Mouse (Mus musculus) lung, embryonic 16.5 days (tissue): ENCODE data around the gene Ahctf1. TPM values are rescaled to one million over a fixed set of nuclear protein-coding genes. Genes with fewer than 3 reads are reported as not detected.

Experiments
- ATAC-seq: fragments of 200-750 bp; cut with Nextera tagmentation; 2 replicates; pipeline ENCODE4 v1.8.0; 2017; ENCODE audit warnings: low read depth, mild to moderate bottlenecking, moderate library complexity
- H3K27ac ChIP-seq: fragments of 300-500 bp; sonication (generic); 2 replicates; pipeline ENCODE4 v1.5.1; 2014; ENCODE audit warnings: mild to moderate bottlenecking, control low read depth, low read length
- H3K27me3 ChIP-seq: fragments of 300-500 bp; sonication (generic); 2 replicates; pipeline ENCODE4 v1.6.1; 2014; ENCODE audit warnings: low read depth, low read length, mixed read lengths; ENCODE audit not compliant: control insufficient read depth, insufficient read depth
- H3K36me3 ChIP-seq: fragments of 300-500 bp; sonication (generic); 2 replicates; pipeline ENCODE4 v1.6.1; 2014; ENCODE audit warnings: low read length; ENCODE audit not compliant: control insufficient read depth, insufficient read depth
- H3K4me1 ChIP-seq: fragments of 300-500 bp; sonication (generic); replicated peaks from 2 replicates; pipeline ENCODE4 v1.6.1; 2014; ENCODE audit warnings: low read length, mixed read lengths; ENCODE audit not compliant: control insufficient read depth, insufficient read depth
- H3K4me2 ChIP-seq: fragments of 300-500 bp; sonication (generic); 2 replicates; pipeline ENCODE4 v1.6.1; 2014; ENCODE audit warnings: low read depth, low read length, control low read depth
- H3K4me3 ChIP-seq: fragments of 300-500 bp; sonication (generic); 2 replicates; pipeline ENCODE4 v1.5.1; 2014; ENCODE audit warnings: mild to moderate bottlenecking, low read length, control low read depth
- H3K9ac ChIP-seq: fragments of 300-500 bp; sonication (generic); 2 replicates; pipeline ENCODE4 v1.6.1; 2014; ENCODE audit warnings: low read length, control low read depth
- H3K9me3 ChIP-seq: fragments of 300-500 bp; sonication (generic); 2 replicates; pipeline ENCODE4 v1.6.1; 2016; ENCODE audit warnings: low read length; ENCODE audit not compliant: control insufficient read depth
- WGBS: fragments of 180-500 bp; shearing (Covaris S2); extraction: QIAGEN DNeasy Blood & Tissue Kit; methylation state at CpG from one replicate; pipeline ENCODE4 v1.1.7; 2014; 5-methylcytosine and 5-hydroxymethylcytosine counted together
- polyA plus RNA-seq: library from polyadenylated mRNA; unstranded; fragments of >200 nt; fragmentation: Nextera tagmentation; extraction: Ambion mirVana; gene quantifications from 2 replicates; pipeline ENCODE4 v1.2.1, GENCODE M21; 2015

Ahctf1 gene
- polyA plus RNA-seq, 1 experiment from 2014 or later: 17.7 TPM

DNA sequence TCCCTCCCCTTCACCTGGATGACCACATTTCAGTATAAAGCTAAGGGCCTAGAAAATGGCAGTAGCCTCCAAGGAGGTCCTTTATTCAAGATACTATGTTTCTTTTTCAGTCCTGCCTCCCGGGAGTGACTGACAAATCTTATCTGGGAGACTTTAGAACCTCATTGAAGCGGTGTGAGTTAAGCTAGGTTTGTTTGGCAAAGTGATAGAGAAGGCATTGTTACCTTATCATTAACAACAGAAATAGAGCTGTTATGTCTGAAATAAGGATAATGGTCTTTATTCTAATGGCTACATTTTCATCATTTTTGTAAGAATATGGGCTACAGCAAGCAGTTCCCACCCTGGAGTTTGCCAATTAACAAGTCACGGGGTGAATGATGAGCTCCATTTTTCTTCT, 4.8 kb upstream of the Ahctf1 start:
- ATAC-seq: no peak
- H3K9me3 ChIP-seq: no peaks in the 10 kb centered on the region
- no peak overlapping the region for H3K9ac ChIP-seq
- H3K27ac ChIP-seq: no peak overlapping the region
- peaks cover 5% of the 10 kb centered on the region for H3K4me1 ChIP-seq
- H3K27me3 ChIP-seq: no peaks in the 10 kb centered on the region
- WGBS: 50% methylated on average over 3 of the region's 3 CpGs
- no peak overlapping the region for H3K4me3 ChIP-seq
- no peaks in the 10 kb centered on the region for H3K36me3 ChIP-seq
- no peak overlapping the region for H3K4me2 ChIP-seq

DNA sequence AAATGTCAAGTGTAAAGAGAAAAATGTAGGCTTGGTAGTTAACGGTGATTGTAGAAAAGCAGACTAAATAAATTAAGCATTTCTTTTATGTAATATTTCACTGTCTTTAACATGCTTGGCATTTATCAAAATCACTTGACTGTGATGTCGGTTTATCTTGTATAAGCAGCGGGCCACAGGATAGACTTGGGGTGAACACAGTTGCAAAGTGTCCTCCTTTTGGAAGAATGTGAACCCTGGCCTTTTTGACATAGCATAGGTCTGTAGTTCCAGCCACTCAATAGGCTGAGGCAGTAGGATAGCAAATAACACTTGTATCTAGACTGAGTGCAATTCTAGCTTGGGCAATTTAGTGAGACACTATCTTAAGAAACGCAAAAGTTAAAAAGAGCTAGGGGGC, 4.0 kb upstream of the Ahctf1 start:
- H3K9me3 ChIP-seq: no peaks in the 10 kb centered on the region
- no peak for ATAC-seq
- WGBS: 60% methylated on average over 4 of the region's 4 CpGs
- peaks cover 5% of the 10 kb centered on the region for H3K4me1 ChIP-seq
- H3K9ac ChIP-seq: no peak overlapping the region
- H3K4me2 ChIP-seq: no peak overlapping the region
- H3K4me3 ChIP-seq: no peak overlapping the region
- no peaks in the 10 kb centered on the region for H3K27me3 ChIP-seq
- H3K36me3 ChIP-seq: no peaks in the 10 kb centered on the region
- H3K27ac ChIP-seq: no peak overlapping the region

DNA sequence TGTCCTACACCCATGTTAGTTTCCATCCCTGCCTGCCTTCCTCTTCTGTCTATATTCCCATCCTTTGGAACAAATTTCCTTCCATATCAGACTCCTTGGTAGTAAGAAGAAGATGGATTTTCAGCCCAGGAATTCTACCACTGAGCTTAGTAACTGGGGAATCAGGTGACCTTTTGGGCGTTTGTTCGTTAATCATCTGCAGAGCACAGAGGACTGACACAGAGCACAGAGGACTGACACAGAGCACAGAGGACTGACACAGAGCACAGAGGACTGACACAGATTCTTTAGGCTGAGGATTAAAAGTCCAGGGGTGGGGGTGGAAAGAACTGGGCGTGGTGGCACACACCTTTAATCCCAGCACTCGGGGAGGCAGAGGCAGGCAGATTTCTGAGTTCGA, 2.3 kb upstream of the Ahctf1 start:
- 74% methylated on average over 5 of the region's 5 CpGs for WGBS
- no peaks in the 10 kb centered on the region for H3K27me3 ChIP-seq
- no peak overlapping the region for H3K27ac ChIP-seq

DNA sequence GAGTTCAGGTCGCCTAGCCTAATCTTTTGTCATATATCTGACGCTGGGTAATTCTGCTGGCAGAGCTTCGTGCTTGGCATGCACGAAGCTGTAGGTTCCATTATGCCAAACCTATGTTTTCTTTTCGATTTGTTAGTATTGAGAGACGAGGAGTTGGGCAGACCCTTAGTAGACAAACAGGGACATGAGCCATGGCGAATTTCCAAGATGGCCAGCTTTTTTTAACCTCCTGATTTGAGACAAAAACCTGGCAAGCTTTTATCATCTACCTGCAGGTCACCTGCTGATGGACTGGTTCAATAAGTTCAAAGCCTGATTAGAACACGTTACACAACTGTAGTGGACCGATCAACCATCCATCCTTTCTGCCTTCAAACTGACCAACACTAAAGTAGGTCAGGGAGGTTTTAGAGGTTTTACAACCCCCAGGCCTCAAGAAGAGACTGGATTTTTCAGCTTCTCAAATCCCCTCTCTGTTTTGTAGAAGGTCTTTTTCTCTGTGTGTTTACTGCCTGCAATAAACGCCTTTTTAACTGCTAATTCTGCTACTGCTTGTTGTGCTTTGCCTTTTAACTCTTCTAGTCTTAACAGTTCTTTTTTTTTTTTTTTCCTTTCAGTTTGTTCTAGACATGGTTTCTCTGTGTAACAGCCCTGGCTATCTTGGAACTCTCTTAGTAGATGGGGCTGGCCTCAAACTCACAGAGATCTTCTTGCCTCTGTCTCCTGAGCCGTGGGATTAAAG, 831 bp upstream of the Ahctf1 start:
- Histone ChIP-seq H3K4me1 (peaks cover 20% of the 10 kb centered on the region), H3K4me3 (peak overlapping the region; percentile 88), H3K36me3 (no peaks in the 10 kb centered on the region), H3K9ac (peak overlapping the region; percentile 96), H3K9me3 (no peaks in the 10 kb centered on the region), H3K4me2 (peak overlapping the region; percentile 88), H3K27me3 (no peaks in the 10 kb centered on the region), H3K27ac (peak overlapping the region; percentile 99)
- no peak; the same call in 1 of the 2 replicates for ATAC-seq
- WGBS: 32% methylated on average over 11 of the region's 11 CpGs

More for the DNA sequence above, 2.3 kb upstream of the Ahctf1 start:
- Histone ChIP-seq H3K9ac (no peak overlapping the region), H3K4me3 (no peak overlapping the region), H3K4me1 (peaks cover 16% of the 10 kb centered on the region), H3K9me3 (no peaks in the 10 kb centered on the region), H3K4me2 (no peak overlapping the region), H3K36me3 (no peaks in the 10 kb centered on the region)
- no peak for ATAC-seq

DNA sequence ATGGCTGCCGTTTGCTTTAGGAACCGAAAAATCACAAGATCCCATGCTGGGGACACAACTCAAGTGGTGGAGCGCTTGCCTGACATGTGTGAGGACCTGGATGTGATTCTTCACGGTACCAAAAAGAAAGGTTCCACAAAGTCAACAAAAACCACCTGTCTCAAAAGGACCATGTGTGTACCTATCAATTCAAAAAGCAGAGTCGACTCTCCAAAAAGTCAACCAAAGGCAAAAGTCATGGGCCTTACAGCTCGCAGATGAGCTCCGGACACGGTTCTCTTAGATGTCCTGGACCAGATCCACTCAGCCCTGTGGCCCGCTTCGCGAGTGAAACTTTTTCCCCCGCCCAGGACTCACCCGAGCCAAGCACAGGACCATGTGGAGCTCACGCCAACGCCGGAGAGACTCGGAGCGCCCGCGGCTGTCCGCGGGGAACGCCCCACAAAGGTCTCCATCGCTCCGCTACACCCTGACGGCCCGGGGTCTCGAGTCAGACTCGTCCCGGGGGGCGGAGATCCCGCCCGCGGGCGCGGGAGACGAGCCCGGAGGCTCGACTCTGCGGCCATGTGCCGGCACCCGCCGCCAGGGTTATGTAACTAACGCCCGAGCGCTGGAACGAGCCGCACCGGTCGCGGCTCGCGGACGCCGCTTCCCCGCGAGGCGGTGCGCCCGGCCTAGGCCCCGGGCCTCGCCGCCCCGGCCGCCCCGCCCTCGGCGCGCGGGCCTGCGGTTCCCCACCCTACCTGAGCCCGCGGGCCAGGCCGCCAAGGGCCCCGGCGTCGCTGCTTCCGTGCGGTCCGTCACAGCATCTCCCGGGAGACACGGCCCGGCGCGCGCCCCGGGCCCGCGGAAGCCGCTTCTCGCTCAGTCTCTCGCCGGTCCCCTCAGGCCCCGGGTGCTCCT, 619 bp downstream of the Ahctf1 start, which contains the start of gene Gm10518:
Gene Gm10518 (plus strand): TSS at position 767 of the 903 bp plus-strand sequence.
- Histone ChIP-seq H3K4me2 (peak within 1 kb of the TSS; percentile 88), H3K27ac (peak within 1 kb of the TSS; percentile 99), H3K27me3 (no peaks in the 10 kb centered on the region), H3K9ac (peak within 1 kb of the TSS; percentile 96), H3K9me3 (no peaks in the 10 kb centered on the region), H3K36me3 (peaks cover 5% of the 10 kb centered on the region; the same call in 1 of the 2 replicates), H3K4me1 (peaks cover 20% of the 10 kb centered on the region), H3K4me3 (peak within 1 kb of the TSS; percentile 88)
- peak; percentile 57 for ATAC-seq
- under 1% methylated on average over 88 of the region's 94 CpGs for WGBS

DNA sequence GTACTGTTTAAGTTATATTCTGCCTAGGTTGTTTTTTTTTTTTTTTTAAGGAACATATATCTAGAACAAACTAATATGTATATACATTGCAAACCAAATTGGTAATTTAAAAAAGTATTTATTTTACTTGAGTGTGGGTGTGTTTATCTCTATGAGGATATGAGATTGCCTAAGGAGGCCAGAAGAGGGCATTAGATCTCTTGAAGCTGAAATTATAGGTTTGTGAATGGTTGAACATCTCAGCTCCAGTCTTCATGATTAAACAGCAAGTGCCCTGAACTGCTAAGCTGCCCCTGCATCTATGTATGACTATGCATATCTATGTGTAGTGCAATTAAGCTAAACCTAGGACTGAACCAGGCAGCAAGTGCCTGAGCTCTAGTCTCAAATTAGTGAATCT, 4.7 kb downstream of the Ahctf1 start:
- peaks cover 29% of the 10 kb centered on the region for H3K36me3 ChIP-seq
- ATAC-seq: no peak
- no peak overlapping the region for H3K27ac ChIP-seq
- H3K4me3 ChIP-seq: no peak overlapping the region
- no peak overlapping the region for H3K4me2 ChIP-seq
- H3K27me3 ChIP-seq: no peaks in the 10 kb centered on the region
- peaks cover 16% of the 10 kb centered on the region for H3K4me1 ChIP-seq
- no peaks in the 10 kb centered on the region for H3K9me3 ChIP-seq
- no peak overlapping the region for H3K9ac ChIP-seq

DNA sequence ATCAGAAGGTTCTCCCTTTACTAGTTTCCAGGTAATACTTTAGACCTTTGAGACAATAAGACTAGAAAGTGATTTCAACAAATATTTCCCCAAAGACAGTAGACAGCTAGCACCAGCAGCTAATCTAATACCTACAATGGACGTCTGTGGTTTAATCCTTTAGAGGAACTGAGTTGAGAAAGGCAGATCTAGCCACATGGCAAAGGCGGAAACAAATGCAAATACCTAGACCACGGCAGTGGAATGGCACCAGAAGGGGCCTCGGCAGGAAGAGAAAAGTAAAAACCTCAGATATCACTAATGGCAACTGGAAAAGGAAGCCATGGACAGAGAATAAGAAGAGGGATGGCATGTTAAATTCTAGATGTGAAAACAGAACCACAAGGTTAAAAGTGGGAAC, 16.2 kb downstream of the Ahctf1 start:
- H3K4me2 ChIP-seq: no peak overlapping the region
- no peak for ATAC-seq
- WGBS: 83% methylated on average over 4 of the region's 4 CpGs
- H3K4me3 ChIP-seq: no peak overlapping the region
- no peak overlapping the region for H3K27ac ChIP-seq
- no peaks in the 10 kb centered on the region for H3K4me1 ChIP-seq
- H3K9ac ChIP-seq: no peak overlapping the region
- H3K27me3 ChIP-seq: no peaks in the 10 kb centered on the region
- peaks cover 42% of the 10 kb centered on the region for H3K36me3 ChIP-seq
- H3K9me3 ChIP-seq: no peaks in the 10 kb centered on the region

DNA sequence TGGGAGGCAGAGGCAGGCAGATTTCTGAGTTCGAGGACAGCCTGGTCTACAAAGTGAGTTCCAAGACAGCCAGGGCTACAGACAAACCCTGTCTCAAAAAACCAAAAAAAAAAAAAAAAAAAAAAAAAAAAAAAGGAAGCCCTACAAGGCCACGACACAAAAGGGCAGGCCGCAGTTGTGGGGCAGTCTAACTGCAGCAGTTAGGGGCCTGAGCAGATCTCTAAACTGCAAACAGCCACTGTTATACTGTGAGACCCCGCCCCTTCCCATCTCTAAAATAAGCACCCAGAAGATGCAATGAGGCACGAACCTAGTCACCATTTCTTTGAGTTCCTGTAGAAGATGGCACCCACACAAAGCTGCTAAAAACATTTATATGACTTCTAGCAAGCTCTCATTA, 18.0 kb downstream of the Ahctf1 start:
- Histone ChIP-seq H3K36me3 (peaks cover 45% of the 10 kb centered on the region), H3K9ac (no peak overlapping the region), H3K27ac (no peak overlapping the region), H3K4me1 (no peaks in the 10 kb centered on the region), H3K4me2 (no peak overlapping the region), H3K27me3 (no peaks in the 10 kb centered on the region), H3K9me3 (no peaks in the 10 kb centered on the region), H3K4me3 (no peak overlapping the region)
- ATAC-seq: no peak
- WGBS: 89% methylated on average over 5 of the region's 5 CpGs

DNA sequence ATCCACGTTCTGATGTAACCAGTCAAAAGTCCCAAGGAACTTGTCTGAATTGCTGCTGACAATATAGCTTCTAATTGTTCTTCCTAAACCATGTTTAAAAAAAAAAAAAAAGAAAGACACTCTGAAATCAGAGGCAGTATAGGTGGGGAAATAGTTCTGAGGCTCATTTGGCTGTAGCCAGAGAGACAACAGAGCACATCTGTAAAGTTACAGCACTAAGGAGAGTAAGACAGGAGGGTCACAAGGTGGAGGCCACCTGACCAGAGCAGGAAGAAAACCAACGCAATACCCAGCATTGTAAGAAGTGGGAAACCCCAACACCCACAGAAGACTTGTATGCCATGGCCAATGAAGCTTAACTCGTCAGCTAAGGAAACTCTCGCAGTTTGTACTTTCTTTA, 19.4 kb downstream of the Ahctf1 start:
- H3K27me3 ChIP-seq: no peaks in the 10 kb centered on the region
- no peak overlapping the region for H3K27ac ChIP-seq
- H3K4me1 ChIP-seq: no peaks in the 10 kb centered on the region
- ATAC-seq: no peak
- H3K4me2 ChIP-seq: no peak overlapping the region
- H3K9ac ChIP-seq: no peak overlapping the region
- no peak overlapping the region for H3K4me3 ChIP-seq
- peaks cover 43% of the 10 kb centered on the region for H3K36me3 ChIP-seq
- WGBS: 81% methylated on average over 4 of the region's 4 CpGs
- H3K9me3 ChIP-seq: no peaks in the 10 kb centered on the region
